Mouse (Mus musculus) forebrain, embryonic 13.5 days (tissue): ENCODE data around the gene Tmem169. TPM values are rescaled to one million over a fixed set of nuclear protein-coding genes. Genes with fewer than 3 reads are reported as not detected.

Source experiments
- ATAC-seq: fragments of 200-750 bp; cut with Nextera tagmentation; 2 replicates; pipeline ENCODE4 v1.8.0; 2017
- H3K27ac ChIP-seq: fragments of 300-500 bp; sonication (generic); 2 replicates; pipeline ENCODE4 v1.5.1; 2015; ENCODE audit warnings: inconsistent platforms, mild to moderate bottlenecking, moderate library complexity
- H3K27me3 ChIP-seq: fragments of 300-500 bp; sonication (generic); 2 replicates; pipeline ENCODE4 v1.6.1; 2015; ENCODE audit warnings: mild to moderate bottlenecking, inconsistent platforms
- H3K36me3 ChIP-seq: fragments of 300-500 bp; sonication (generic); 2 replicates; pipeline ENCODE4 v1.6.1; 2015; ENCODE audit warnings: mild to moderate bottlenecking, inconsistent platforms; ENCODE audit not compliant: poor library complexity, severe bottlenecking
- H3K4me1 ChIP-seq: fragments of 300-500 bp; sonication (generic); 2 replicates; pipeline ENCODE4 v1.6.1; 2015; ENCODE audit warnings: inconsistent platforms
- H3K4me2 ChIP-seq: fragments of 300-500 bp; sonication (generic); 2 replicates; pipeline ENCODE4 v1.6.1; 2015; ENCODE audit warnings: inconsistent platforms, mild to moderate bottlenecking, moderate library complexity
- H3K4me3 ChIP-seq: fragments of 300-500 bp; sonication (generic); 2 replicates; pipeline ENCODE4 v1.5.1; 2015; ENCODE audit warnings: mild to moderate bottlenecking, inconsistent platforms
- H3K9ac ChIP-seq: fragments of 300-500 bp; sonication (generic); 2 replicates; pipeline ENCODE4 v1.6.1; 2015; ENCODE audit warnings: mild to moderate bottlenecking, inconsistent platforms
- H3K9me3 ChIP-seq: fragments of 300-500 bp; sonication (generic); replicated peaks from 2 replicates; pipeline ENCODE4 v1.6.1; 2016; ENCODE audit warnings: inconsistent platforms
- WGBS: fragments of 180-500 bp; shearing (Covaris S2); methylation state at CpG from one replicate; pipeline ENCODE4 v1.1.7; 2015; 5-methylcytosine and 5-hydroxymethylcytosine counted together
- polyA plus RNA-seq: library from polyadenylated mRNA; unstranded; fragments of >200 nt; fragmentation: Nextera tagmentation; extraction: Ambion mirVana; gene quantifications from 2 replicates; pipeline ENCODE4 v1.2.1, GENCODE M21; 2015

Tmem169 gene
- polyA plus RNA-seq, 1 experiment from 2014 or later: 28.1 TPM

DNA sequence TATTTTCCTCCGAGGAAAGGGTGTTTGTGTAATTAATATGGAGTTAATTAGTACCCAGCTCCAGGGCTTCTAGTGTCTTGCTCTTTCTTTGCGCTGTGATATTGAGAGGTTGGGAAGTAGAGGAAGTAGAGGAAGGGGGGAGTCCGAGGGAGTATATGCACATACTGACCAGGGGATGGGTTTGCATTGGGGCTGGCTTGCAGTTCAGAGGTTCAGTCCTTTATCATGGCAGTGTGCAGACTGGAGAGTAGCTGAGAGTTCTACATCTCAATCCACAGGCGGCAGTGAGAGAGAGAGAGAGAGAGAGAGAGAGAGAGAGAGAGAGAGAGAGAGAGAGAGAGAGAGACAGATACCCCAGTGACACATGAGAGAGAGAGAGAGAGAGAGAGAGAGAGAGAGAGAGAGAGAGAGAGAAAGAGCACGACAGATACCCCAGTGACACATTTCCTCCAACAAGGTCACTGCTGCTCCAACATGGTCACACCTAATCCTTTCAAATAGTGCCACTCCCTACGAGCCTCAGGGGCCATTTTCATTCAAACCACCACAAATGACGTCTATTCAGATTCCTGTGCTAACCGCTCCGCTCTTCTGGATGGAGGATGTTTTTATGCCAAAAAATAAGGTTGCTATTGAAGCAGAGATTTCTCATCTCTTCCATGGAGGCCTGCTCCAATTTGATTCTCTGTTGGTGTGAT is 28.7 kb downstream of the Tmem169 start:
- Histone ChIP-seq H3K27me3 (no peaks in the 10 kb centered on the region), H3K36me3 (peaks cover 34% of the 10 kb centered on the region), H3K4me2 (no peak overlapping the region), H3K4me1 (peaks cover 13% of the 10 kb centered on the region), H3K9ac (no peak overlapping the region), H3K4me3 (no peak overlapping the region), H3K27ac (no peak overlapping the region), H3K9me3 (no peaks in the 10 kb centered on the region)
- no peak for ATAC-seq
- 88% methylated on average over 9 of the region's 9 CpGs for WGBS

DNA sequence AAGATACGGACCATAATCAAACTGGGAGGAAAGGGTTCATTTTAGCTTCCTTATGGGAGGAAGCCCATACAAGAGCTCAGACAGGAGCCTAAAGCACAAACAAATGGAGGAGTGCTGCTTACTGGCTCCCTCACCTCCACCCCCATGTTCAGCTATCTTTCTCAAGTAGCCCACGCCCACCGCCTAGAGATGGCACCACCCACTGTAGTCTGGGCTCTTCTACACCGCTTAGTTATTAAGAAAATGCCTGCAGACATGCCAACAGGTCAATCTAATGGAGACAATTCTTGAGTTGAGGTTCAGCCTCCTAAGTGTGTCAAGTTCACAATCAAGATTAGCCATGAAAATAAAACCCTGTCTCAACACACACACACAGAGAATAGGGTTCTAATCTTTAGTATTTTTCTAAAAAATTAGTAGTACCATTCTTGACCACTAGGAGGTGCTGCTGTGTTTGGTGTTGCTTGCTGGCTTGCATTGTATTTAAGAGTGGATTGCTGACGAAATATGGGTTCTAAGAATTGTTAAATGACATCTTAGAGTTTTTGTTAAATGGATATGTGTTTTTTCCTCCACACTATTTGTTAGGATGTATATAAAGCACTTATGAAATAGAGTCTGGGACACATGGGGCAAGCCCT is 29.4 kb downstream of the Tmem169 start:
- Histone ChIP-seq H3K36me3 (peaks cover 40% of the 10 kb centered on the region), H3K27me3 (no peaks in the 10 kb centered on the region), H3K9ac (no peak overlapping the region), H3K4me2 (no peak overlapping the region), H3K4me3 (no peak overlapping the region), H3K9me3 (no peaks in the 10 kb centered on the region), H3K27ac (no peak overlapping the region), H3K4me1 (peaks cover 6% of the 10 kb centered on the region; the same call in 1 of the 2 replicates)
- WGBS: 72% methylated on average over 5 of the region's 5 CpGs
- peak; percentile 36 for ATAC-seq

DNA sequence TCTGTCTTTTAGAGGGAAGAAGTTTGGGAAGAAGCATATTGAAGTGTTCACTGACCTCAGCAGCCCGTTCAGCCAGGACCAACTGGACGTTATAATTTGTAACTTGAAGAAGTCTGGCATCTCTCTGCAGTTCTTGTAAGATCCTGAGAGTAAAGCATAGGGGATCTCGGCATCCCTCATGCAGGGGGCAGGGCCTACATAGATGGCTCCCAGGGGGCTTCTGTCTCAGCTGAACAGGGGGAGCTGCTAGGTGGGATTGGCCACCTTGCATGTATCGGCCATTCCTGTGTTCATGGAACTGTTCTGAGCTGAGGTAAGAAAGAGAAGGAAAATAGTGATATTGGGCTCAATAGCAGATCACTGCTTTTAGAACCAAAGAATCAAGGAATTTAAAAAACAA is 31.3 kb downstream of the Tmem169 start:
- H3K36me3 ChIP-seq: peaks cover 53% of the 10 kb centered on the region
- H3K27ac ChIP-seq: no peak overlapping the region
- no peaks in the 10 kb centered on the region for H3K9me3 ChIP-seq
- ATAC-seq: no peak
- no peak overlapping the region for H3K4me3 ChIP-seq
- WGBS: 86% methylated on average over 4 of the region's 4 CpGs
- no peak overlapping the region for H3K9ac ChIP-seq
- no peaks in the 10 kb centered on the region for H3K27me3 ChIP-seq
- no peak overlapping the region for H3K4me2 ChIP-seq
- no peaks in the 10 kb centered on the region for H3K4me1 ChIP-seq

DNA sequence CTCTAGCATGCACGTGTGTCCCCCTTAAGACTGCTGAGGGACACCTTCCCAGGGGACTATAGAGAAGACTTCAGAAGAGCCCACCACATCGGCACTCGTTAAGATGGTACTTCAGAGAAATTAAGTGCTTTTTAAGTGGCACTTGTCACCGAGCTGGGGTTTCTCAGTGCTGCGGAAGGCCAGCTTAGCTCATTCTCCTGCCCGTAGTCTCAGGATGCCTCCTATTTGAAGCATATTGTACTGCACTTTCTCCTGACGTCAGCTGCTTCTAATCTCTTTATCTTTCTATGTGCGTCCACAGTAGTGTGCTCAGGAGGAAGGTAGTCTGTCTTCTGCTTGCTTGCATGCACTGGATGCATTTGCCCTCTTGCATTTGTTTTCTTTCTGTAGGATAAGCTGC is 32.2 kb downstream of the Tmem169 start:
- 59% methylated on average over 8 of the region's 8 CpGs for WGBS
- Histone ChIP-seq H3K4me1 (no peaks in the 10 kb centered on the region), H3K27ac (no peak overlapping the region), H3K4me3 (no peak overlapping the region), H3K36me3 (peaks cover 59% of the 10 kb centered on the region), H3K27me3 (no peaks in the 10 kb centered on the region), H3K9me3 (no peaks in the 10 kb centered on the region), H3K4me2 (no peak overlapping the region), H3K9ac (no peak overlapping the region)
- ATAC-seq: no peak

DNA sequence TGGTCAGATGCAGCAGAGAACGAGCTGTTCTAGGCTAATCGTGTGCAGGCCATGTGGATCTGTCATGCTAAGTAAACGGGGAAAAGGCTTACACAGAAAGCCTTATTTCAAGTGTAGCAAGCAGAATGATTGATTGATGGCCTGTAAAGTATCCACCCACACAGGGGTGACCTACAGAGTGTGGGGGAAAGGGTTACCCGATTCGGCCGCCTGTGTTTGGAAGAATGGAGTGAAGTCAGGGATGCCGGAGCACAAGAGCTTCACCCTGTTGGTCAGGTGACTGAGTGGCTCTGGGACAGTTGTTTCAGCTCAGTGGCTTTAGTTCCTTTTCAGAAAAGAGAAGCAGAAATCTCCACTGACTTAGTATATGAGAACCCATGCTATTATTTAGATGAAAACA is 32.7 kb downstream of the Tmem169 start:
- Histone ChIP-seq H3K4me1 (no peaks in the 10 kb centered on the region), H3K36me3 (peaks cover 54% of the 10 kb centered on the region), H3K9me3 (no peaks in the 10 kb centered on the region), H3K27ac (no peak overlapping the region), H3K9ac (no peak overlapping the region), H3K4me3 (no peak overlapping the region), H3K27me3 (no peaks in the 10 kb centered on the region), H3K4me2 (no peak overlapping the region)
- 79% methylated on average over 7 of the region's 7 CpGs for WGBS
- no peak for ATAC-seq

DNA sequence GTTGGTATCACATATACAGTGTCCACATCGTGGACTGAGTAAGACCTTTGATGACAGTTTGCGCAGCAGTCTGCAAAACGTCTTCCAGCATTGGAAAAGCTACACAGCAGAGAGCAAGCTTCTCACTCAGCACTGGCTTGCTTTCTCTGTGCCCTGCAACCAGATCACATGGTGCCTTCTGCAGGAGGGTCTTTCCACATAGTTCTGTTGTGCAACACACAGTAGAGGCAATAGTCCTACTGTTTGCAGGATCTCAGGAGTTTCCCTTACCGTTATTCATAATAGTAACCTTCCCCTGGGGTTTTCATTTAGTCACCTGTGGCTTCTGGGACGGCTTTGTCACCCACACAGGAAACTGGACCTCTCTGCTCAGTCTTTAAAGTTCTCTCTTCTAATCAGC is 36.6 kb downstream of the Tmem169 start:
- no peak for ATAC-seq
- Histone ChIP-seq H3K9ac (no peak overlapping the region), H3K4me3 (no peak overlapping the region), H3K27ac (no peak overlapping the region), H3K9me3 (no peaks in the 10 kb centered on the region), H3K4me1 (no peaks in the 10 kb centered on the region), H3K36me3 (peaks cover 52% of the 10 kb centered on the region), H3K4me2 (no peak overlapping the region), H3K27me3 (no peaks in the 10 kb centered on the region)
- WGBS: 89% methylated on average over 5 of the region's 5 CpGs

DNA sequence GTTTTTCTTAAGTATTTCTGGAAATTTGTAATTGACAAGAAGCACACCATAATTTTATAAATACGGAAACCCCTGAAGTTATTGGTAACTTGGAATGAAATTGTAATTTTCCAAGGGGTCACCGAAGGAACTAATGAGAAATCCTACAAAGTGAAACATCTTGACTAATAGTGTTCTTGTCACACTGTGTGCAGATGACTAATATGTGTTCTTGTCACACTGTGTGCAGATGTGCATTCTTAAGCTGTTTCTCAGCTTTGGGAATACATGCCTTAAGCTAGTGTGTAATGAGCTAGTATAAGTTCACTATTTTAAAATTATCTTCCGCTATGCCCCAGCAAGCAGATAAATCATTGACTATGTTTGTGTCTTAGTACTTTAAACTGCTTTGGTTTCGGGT is 39.1 kb downstream of the Tmem169 start:
- H3K27me3 ChIP-seq: no peaks in the 10 kb centered on the region
- no peak overlapping the region for H3K27ac ChIP-seq
- peaks cover 56% of the 10 kb centered on the region for H3K36me3 ChIP-seq
- H3K9ac ChIP-seq: no peak overlapping the region
- no peaks in the 10 kb centered on the region for H3K9me3 ChIP-seq
- H3K4me1 ChIP-seq: no peaks in the 10 kb centered on the region
- H3K4me3 ChIP-seq: no peak overlapping the region
- no peak overlapping the region for H3K4me2 ChIP-seq
- 98% methylated on average over 4 of the region's 4 CpGs for WGBS
- no peak for ATAC-seq

DNA sequence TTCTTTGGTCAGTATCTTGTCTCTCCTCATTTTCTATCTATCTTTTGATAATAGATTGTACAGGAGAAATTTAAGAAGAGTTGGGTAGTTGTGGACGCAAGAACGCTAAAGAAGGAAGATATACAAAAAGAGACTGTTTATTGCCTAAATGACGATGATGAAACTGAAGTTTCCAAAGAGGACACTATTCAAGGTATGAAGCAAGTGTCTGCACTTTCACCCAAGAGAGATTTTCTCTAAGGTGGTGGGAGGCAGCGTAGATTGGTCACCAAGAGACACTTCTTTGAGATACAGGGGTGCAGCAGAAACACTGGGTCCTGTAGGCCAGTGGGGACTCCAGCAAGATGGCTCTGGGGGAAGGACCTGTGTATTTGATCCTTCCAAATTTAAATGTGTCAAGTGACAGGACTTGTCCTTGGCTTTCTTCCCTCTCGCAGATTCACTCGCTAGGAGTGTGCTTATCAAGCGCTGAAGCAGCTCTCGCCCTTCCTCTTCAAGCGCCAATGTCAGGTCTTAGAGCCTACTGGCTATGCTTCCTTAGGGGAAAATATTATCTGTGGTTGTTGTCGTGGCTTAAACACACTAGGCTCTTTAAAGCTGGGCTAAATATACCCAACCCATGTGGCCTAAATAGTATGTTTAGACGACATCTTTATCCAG is 42.1 kb downstream of the Tmem169 start:
- H3K9me3 ChIP-seq: no peaks in the 10 kb centered on the region
- H3K36me3 ChIP-seq: peaks cover 56% of the 10 kb centered on the region
- H3K4me2 ChIP-seq: no peak overlapping the region
- no peaks in the 10 kb centered on the region for H3K4me1 ChIP-seq
- no peak for ATAC-seq
- H3K9ac ChIP-seq: no peak overlapping the region
- no peak overlapping the region for H3K27ac ChIP-seq
- H3K27me3 ChIP-seq: no peaks in the 10 kb centered on the region
- 96% methylated on average over 11 of the region's 11 CpGs for WGBS
- no peak overlapping the region for H3K4me3 ChIP-seq

DNA sequence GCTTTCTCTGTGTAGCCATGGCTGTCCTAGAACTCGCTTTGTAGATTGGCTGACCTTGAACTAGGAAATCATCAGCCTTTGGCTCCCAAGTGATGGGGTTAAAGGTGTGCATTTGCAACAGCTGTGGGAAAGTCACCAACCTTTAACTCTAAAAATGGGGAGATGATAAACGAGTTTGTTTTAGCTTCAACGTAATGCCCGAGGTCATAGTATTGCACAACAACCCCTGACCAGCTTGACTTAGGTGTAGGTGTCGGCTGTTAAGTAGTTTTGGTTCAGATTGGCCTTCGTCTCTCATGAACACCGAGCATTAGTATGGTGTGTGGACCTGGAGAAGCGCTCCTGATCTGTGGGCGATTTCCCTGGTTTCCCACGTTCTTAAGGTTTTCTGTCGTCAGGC is 50.6 kb downstream of the Tmem169 start:
- no peak for ATAC-seq

DNA sequence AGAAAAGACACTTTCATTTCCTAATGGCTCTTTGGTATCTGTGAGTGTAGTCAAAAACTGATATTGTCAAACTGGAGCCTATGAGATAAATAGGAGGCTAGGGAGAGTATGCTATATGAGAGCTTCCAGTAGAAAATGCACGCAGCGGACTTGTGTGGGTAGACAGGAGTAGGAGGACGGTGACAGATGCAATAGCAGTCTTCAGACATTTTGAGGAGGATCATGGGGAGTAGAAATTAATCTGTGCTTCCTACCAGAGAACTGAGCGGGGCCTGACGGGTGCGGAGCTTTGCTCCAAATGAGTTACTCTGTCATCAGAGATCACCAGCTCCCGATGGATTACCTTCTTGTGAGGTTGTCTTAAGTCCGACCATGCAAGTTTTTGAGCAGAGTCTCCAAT is 52.6 kb downstream of the Tmem169 start:
- no peaks in the 10 kb centered on the region for H3K9me3 ChIP-seq
- H3K4me2 ChIP-seq: no peak overlapping the region
- peaks cover 73% of the 10 kb centered on the region for H3K36me3 ChIP-seq
- no peak overlapping the region for H3K27ac ChIP-seq
- no peaks in the 10 kb centered on the region for H3K27me3 ChIP-seq
- no peak for ATAC-seq
- H3K4me1 ChIP-seq: no peaks in the 10 kb centered on the region
- 97% methylated on average over 8 of the region's 8 CpGs for WGBS
- H3K9ac ChIP-seq: no peak overlapping the region
- no peak overlapping the region for H3K4me3 ChIP-seq

More for the DNA sequence above, 50.6 kb downstream of the Tmem169 start:
- WGBS: 96% methylated on average over 11 of the region's 11 CpGs
- H3K9me3 ChIP-seq: no peaks in the 10 kb centered on the region
- no peak overlapping the region for H3K27ac ChIP-seq
- H3K4me2 ChIP-seq: no peak overlapping the region
- H3K9ac ChIP-seq: no peak overlapping the region
- H3K36me3 ChIP-seq: peaks cover 70% of the 10 kb centered on the region
- H3K4me3 ChIP-seq: no peak overlapping the region
- H3K27me3 ChIP-seq: no peaks in the 10 kb centered on the region
- H3K4me1 ChIP-seq: no peaks in the 10 kb centered on the region

DNA sequence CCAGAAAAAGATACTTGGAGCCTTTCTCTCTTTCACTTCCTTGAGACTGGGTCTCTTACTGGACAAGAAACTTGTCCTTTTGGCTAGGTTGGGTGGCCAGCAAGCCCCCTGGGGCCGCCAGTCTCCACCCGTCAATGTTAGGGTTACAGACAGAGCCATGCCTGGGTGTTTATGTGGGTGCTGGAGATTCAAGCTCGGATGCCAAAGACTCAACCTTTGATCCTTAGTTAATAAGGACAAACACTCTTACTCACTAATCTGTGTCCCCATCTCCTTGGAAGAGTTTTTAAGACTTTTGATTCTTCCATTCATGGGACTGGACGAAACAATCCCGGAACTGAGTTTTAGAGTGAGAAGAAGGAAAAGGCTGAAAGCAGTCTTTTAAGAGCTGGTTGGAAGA is 54.2 kb downstream of the Tmem169 start:
- Histone ChIP-seq H3K27ac (no peak overlapping the region), H3K9me3 (no peaks in the 10 kb centered on the region), H3K36me3 (peaks cover 66% of the 10 kb centered on the region), H3K4me3 (no peak overlapping the region), H3K4me1 (no peaks in the 10 kb centered on the region), H3K4me2 (no peak overlapping the region), H3K27me3 (no peaks in the 10 kb centered on the region), H3K9ac (no peak overlapping the region)
- ATAC-seq: no peak
- WGBS: 96% methylated on average over 5 of the region's 5 CpGs

DNA sequence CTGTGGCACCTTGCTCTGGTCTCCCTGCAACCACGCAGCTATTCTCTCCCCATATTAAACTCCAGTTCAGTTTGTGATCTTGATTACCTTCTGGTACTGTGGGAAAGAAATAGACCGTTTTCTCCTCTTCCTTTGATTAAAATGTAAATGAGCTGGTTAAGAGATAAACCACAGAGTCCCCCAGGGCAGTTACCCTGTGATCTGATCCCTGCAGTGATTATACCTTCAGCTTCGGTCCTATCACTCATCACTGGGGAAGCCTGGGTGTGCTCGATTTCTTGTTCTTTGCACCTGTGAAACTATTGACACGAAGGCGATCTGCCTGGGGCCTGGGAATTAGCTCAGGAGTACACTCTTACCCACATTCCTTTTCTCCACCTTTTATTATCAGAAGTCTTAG is 63.7 kb downstream of the Tmem169 start:
- no peak for ATAC-seq
- no peak overlapping the region for H3K27ac ChIP-seq
- H3K4me2 ChIP-seq: no peak overlapping the region
- no peaks in the 10 kb centered on the region for H3K4me1 ChIP-seq
- 81% methylated on average over 6 of the region's 6 CpGs for WGBS
- peaks cover 68% of the 10 kb centered on the region for H3K36me3 ChIP-seq
- H3K27me3 ChIP-seq: no peaks in the 10 kb centered on the region
- no peaks in the 10 kb centered on the region for H3K9me3 ChIP-seq
- H3K4me3 ChIP-seq: no peak overlapping the region
- no peak overlapping the region for H3K9ac ChIP-seq
